Mouse (Mus musculus) mesoderm, embryonic 11.5 days (tissue): ENCODE measurements at regions not wholly inside any gene's neighbourhood (a gene's known extent, or its start where the extent isn't known, plus 50 kb on each side); places are given as distances from the start of the nearest gene placed in this dataset.
A peak's percentile ranks its signal among the peaks of the same experiment; 100 is the strongest.
"Not testable (repeated sequence)": the region's sequence is repeated elsewhere in the genome, so short reads cannot be mapped to it uniquely, and the experiment has no call there.

ENCODE experiments used
- DNase-seq: peaks from one replicate; pipeline ENCODE4 v3.0.0-alpha.2; 2012; ENCODE audit warnings: low read depth, low spot score

GRCm38 (mm10) chr12:90664436-90664835 is 73.8 kb downstream of the Dio2 start:
- DNase-seq, result peak; percentile 11

- no peak for DNase-seq
These were observed 92.8 kb downstream of the Dio2 start for GRCm38 (mm10) chr12:90645452-90645851.

- DNase-seq, result peak; percentile 55
These were observed 94.3 kb downstream of the Dio2 start for GRCm38 (mm10) chr12:90643891-90644290.

- DNase-seq, result no peak
These were observed 113.4 kb downstream of the Dio2 start for GRCm38 (mm10) chr12:90624856-90625255.

GRCm38 (mm10) chr12:90623426-90623825 is 114.8 kb downstream of the Dio2 start:
- DNase-seq, result no peak

- DNase-seq, result no peak
These were observed 129.4 kb downstream of the Dio2 start for GRCm38 (mm10) chr12:90608810-90609209.

- no peak for DNase-seq
These were observed 130.3 kb downstream of the Dio2 start for GRCm38 (mm10) chr12:90607894-90608293.

GRCm38 (mm10) chr12:90580006-90580405 is 158.2 kb downstream of the Dio2 start:
- no peak for DNase-seq

- no peak for DNase-seq
These were observed 162.1 kb downstream of the Dio2 start for GRCm38 (mm10) chr12:90576103-90576502.

GRCm38 (mm10) chr12:90571907-90572306 is 166.3 kb downstream of the Dio2 start:
- no peak for DNase-seq

GRCm38 (mm10) chr12:90571506-90571905 is 166.7 kb downstream of the Dio2 start:
- peak; percentile 25 for DNase-seq

GRCm38 (mm10) chr12:90566349-90566748 is 171.9 kb downstream of the Dio2 start:
- DNase-seq, result peak; percentile 31

- no peak for DNase-seq
These were observed 173.2 kb downstream of the Dio2 start for GRCm38 (mm10) chr12:90565051-90565450.

- not testable (repeated sequence) for DNase-seq
These were observed 173.6 kb downstream of the Dio2 start for GRCm38 (mm10) chr12:90564594-90564993.

- DNase-seq, result no peak
These were observed 195.9 kb downstream of the Dio2 start for GRCm38 (mm10) chr12:90542361-90542760.
